Mouse (Mus musculus) olfactory bulb, adult 2 months (tissue): ENCODE measurements around the gene Tnni3k. TPM values are rescaled to one million over a fixed set of nuclear protein-coding genes. Genes with fewer than 3 reads are reported as not detected.

Source experiments
- H3K27ac ChIP-seq: fragments of 200-500 bp; 2 replicates; pipeline ENCODE4 v1.5.1; 2012; ENCODE audit warnings: low read depth, low read length; ENCODE audit not compliant: insufficient read depth
- H3K4me1 ChIP-seq: fragments of 200-500 bp; 2 replicates; pipeline ENCODE4 v1.6.1; 2012; ENCODE audit warnings: low read length; ENCODE audit not compliant: control insufficient read depth, insufficient read depth
- H3K4me3 ChIP-seq: fragments of 200-500 bp; 2 replicates; pipeline ENCODE4 v1.5.1; 2012; ENCODE audit warnings: mild to moderate bottlenecking, low read depth, low read length, moderate library complexity; ENCODE audit not compliant: insufficient read depth
- CTCF ChIP-seq: fragments of 200-500 bp; IDR thresholded peaks from 2 replicates; pipeline ENCODE4 v1.5.1; 2012; ENCODE audit warnings: low read depth, mild to moderate bottlenecking, low read length, moderate library complexity; ENCODE audit not compliant: insufficient read depth
- POLR2A ChIP-seq: fragments of 200-500 bp; IDR thresholded peaks from 2 replicates; pipeline ENCODE4 v1.6.1; 2012; ENCODE audit warnings: mild to moderate bottlenecking, low read depth, low read length, moderate library complexity; ENCODE audit not compliant: insufficient read depth
- WGBS: fragments of 180-500 bp; shearing (Covaris S2); methylation state at CpG from one replicate; pipeline ENCODE4 v1.1.7; 2018; 5-methylcytosine and 5-hydroxymethylcytosine counted together
- polyA plus RNA-seq: library from polyadenylated mRNA; stranded (reverse); fragments of >200 nt; gene quantifications from 2 replicates; pipeline ENCODE4 v1.2.4, GENCODE M21; 2012; ENCODE audit warnings: low replicate concordance; ENCODE audit not compliant: missing spikeins, insufficient read depth, insufficient read length

Tnni3k gene
- polyA plus RNA-seq, 1 experiment: not detected

DNA sequence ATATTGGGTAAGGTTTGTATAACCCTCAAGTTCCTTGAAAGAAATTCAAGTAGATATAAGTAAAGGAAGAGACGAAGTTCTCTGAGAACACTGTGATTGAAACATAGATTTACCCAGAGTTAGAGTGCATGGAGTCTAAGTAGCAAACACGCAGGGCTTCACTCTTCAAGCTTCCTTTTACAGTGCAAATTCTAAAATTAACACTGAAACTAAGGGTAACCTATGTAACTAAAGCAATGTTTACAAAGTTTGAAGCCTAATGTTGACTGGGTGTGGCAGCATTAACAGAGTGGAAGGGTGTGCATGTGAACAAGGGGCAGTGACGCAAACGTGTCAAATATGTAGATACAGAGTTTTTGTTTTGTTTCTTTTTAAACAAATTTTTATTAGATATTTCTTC is 186.4 kb downstream of the Tnni3k start:
- 93% methylated on average over 4 of the region's 4 CpGs for WGBS
- Histone ChIP-seq H3K27ac (no peak overlapping the region), H3K4me3 (no peak overlapping the region), H3K4me1 (no peaks in the 10 kb centered on the region)
- no peak for TF ChIP-seq CTCF
- no peak for TF ChIP-seq POLR2A

DNA sequence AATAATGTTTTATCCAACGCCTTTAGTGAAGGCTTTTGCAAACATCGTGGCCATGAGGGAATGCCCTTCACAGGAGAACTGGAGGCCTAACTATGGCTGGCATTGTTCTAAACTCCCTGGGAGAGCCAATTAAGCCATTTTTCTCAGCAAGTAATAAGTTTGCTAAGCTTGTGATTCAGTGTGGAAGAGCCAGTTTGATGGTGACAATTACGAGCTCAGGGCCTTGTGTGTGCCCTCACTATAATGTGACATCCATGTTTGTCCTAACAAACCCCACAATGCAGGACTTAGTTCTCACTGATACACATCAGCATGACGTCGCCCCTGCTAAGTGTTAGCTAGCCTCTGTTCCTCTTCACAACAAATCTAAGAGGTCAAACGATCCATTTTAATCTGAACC is 193.3 kb downstream of the Tnni3k start:
- H3K4me1 ChIP-seq: no peaks in the 10 kb centered on the region
- no peak overlapping the region for H3K27ac ChIP-seq
- no peak overlapping the region for H3K4me3 ChIP-seq
- no peak for TF ChIP-seq POLR2A
- WGBS: 46% methylated on average over 6 of the region's 6 CpGs

DNA sequence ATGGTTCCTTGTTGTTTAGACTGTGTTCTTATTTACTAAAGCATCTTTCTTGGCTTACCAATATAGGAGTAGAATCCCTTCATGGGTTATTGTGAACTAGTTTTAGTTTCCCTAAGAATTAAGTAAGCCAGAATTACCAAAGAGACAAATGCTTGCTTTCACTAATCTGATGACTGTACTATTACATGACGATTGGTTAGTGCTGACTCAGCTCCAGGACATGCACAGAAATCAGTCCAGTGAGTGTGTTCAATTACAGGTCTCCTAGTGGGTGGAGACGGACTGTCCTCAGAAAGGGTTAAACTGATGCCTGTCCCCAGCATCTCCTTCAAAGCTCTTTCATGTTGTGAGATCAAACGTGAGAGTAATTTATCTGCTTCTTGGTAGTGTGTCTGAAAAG is 195.5 kb downstream of the Tnni3k start:
- WGBS: 57% methylated on average over 3 of the region's 3 CpGs
- no peak overlapping the region for H3K27ac ChIP-seq
- no peak for TF ChIP-seq POLR2A
- TF ChIP-seq CTCF: no peak
- H3K4me3 ChIP-seq: no peak overlapping the region
- H3K4me1 ChIP-seq: no peaks in the 10 kb centered on the region

DNA sequence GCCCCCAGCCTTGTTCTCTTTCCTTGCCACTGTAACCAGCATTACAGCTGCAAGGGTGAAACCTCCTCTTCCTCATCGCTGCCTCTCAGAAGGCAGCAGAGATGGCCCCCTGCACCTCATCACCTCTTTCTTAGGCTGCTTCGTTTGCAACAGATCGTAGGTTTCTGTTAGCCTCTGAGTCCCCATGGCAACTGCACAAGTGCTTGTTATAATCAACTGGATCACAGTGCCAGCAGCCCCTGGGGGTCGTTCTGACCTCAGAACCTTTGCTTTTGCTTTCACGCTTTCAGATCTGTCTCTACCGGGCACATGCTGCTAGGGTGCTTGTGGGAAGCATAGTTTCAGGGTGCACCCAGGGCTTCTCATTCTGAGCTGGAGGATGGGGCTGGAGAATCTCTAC is 201.9 kb downstream of the Tnni3k start:
- no peak overlapping the region for H3K4me3 ChIP-seq
- H3K27ac ChIP-seq: no peak overlapping the region
- TF ChIP-seq POLR2A (no peak), CTCF (no peak)
- 18% methylated on average over 6 of the region's 6 CpGs for WGBS
- peaks cover 4% of the 10 kb centered on the region for H3K4me1 ChIP-seq

DNA sequence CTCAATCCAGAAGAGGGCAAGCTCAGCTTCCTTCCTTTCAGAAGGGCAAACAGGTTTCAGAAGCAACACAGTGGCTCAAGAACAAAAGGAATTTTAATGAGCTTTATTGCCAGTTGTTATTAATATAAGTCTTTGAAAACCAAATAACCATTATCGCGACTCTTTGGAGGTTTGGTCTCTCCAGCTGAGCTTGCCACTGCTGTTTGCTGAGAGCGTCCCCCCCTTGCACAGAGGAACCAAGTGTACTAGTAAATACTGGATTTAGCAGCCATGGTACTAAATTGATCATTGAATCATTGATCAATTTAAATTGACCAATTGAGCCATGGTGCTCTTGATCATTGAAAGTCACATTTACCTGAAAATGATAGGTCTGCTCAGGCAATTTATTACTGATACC is 202.9 kb downstream of the Tnni3k start:
- 47% methylated on average over 3 of the region's 3 CpGs for WGBS
- Histone ChIP-seq H3K4me1 (peaks cover 4% of the 10 kb centered on the region), H3K4me3 (no peak overlapping the region), H3K27ac (no peak overlapping the region)
- TF ChIP-seq CTCF: no peak
- no peak for TF ChIP-seq POLR2A

DNA sequence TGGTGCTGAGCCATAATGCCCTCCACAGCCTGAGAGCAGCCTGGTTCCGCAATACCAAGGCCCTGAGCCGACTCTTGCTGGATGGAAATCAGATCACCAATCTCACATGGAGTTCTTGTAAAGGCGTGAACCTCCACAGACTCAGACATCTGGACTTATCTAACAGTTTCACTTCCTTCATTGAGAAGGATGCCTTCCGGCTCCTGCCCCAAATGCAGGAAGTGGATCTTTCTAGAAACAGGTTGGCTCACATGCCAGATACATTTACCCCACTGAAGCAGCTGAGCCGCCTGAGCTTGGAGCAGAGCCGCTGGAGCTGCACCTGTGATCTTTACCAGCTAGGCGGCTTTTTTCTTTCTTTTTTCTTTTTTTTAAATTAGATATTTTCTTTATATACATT is 213.0 kb downstream of the Tnni3k start:
- Histone ChIP-seq H3K27ac (no peak overlapping the region), H3K4me3 (no peak overlapping the region), H3K4me1 (no peaks in the 10 kb centered on the region)
- 96% methylated on average over 7 of the region's 7 CpGs for WGBS
- no peak for TF ChIP-seq CTCF
- TF ChIP-seq POLR2A: no peak

DNA sequence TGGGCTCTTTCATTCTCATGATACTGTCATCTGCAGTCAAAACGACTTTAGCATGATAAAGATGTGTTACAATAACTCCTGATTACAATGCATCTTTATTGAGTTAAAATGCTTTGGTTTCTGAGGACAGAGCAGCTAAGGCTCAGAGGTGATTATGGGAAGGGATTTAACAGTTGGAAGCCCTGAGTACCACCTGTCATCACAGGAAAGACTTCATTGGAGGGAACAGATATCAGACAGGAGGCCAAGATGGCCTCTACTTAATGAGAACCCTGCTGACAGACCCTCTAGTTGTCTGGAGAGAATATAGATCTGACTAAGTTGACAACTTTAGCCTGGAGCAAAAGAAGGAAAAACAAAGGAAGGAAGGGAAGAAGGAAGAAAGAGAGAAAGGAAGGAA is 214.1 kb downstream of the Tnni3k start:
- Histone ChIP-seq H3K4me3 (no peak overlapping the region), H3K27ac (no peak overlapping the region), H3K4me1 (no peaks in the 10 kb centered on the region)
- WGBS: 56% methylated on average over 1 of the region's 1 CpGs
- TF ChIP-seq CTCF: no peak
- TF ChIP-seq POLR2A: no peak

DNA sequence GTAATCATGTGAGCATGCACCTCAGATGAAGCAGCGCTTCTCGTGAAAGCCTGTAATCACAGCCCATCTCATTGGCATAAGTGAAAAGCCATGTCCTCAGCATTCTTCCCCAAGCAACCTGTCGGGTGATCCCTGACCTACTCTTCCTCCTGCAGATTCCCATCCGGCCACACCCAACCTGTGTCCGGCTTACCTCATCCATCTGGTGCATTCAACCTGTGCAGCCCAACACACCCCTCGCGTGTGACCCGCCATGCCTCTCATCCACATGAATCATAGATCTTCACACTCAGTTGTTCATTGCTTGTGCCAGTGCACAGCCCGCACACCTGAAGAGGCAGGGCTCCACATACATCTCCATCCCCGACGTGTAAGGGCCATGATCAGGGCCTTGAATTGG is 217.3 kb downstream of the Tnni3k start:
- H3K27ac ChIP-seq: no peak overlapping the region
- TF ChIP-seq POLR2A (no peak), CTCF (no peak)
- WGBS: 96% methylated on average over 11 of the region's 11 CpGs

DNA sequence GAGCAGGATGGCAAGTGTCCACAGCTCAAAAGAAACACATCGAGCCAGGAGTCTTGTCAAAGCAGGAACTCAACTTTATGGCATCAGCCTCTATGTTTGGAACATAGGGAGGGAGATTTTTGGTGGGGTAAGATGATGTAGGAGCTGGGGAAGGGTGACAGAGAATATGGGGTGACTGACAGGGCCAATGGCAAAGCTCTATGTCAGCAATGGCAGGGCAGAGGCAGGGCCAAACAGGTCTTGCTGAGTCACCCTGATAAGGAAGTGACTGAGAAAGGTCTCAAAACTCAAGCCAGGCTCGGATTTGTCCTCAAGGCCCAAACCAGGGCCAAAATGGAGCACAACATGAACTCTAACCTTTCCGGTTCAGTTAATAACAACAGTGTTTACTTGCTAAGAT is 219.1 kb downstream of the Tnni3k start:
- TF ChIP-seq CTCF (no peak), POLR2A (no peak)
- 83% methylated on average over 3 of the region's 3 CpGs for WGBS

More for the DNA sequence above, 217.3 kb downstream of the Tnni3k start:
- peaks cover 3% of the 10 kb centered on the region for H3K4me1 ChIP-seq
- no peak overlapping the region for H3K4me3 ChIP-seq

DNA sequence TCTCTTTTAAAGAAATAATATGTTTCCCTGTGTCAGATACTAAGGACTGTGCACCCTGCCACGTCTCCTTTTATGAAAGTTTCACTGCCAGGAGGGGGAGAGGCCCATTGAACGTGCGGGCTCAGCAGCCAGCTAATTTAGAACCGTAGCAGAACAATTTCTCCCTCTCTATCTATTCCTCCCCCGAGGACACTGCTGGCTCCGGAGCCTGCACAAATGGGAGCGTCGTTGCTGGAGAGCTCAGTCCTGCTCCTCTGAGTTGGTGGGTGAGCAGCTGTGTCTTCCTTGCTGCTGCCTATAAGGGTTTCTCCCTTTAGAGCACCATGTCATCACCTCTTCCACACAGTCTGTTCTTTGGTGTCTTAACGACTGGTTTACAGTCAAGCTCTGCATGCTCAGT is 220.8 kb downstream of the Tnni3k start:
- H3K4me3 ChIP-seq: no peak overlapping the region
- 17% methylated on average over 9 of the region's 9 CpGs for WGBS
- H3K27ac ChIP-seq: no peak overlapping the region
- H3K4me1 ChIP-seq: peaks cover 3% of the 10 kb centered on the region
- TF ChIP-seq CTCF (no peak), POLR2A (no peak)

More for the DNA sequence above, 219.1 kb downstream of the Tnni3k start:
- H3K4me3 ChIP-seq: no peak overlapping the region
- peaks cover 3% of the 10 kb centered on the region for H3K4me1 ChIP-seq
- no peak overlapping the region for H3K27ac ChIP-seq
